Mouse (Mus musculus) cerebellum, postnatal 25 days (tissue): ENCODE results near the gene Zfp398.

Experiments used
- DNase-seq, 2 experiments: peaks; one replicate each; pipeline ENCODE4 v3.0.0; 2021; ENCODE audit warnings: mixed read lengths in 2 of 2

The Zfp398 gene

GRCm38 (mm10) chr6:47835482-47835983 lies at the start of gene Zfp398:
TSS of gene Zfp398 (plus strand) at chr6:47835661.
- DNase-seq = peak; percentile 99

- DNase-seq = peak; percentile 85 to 86
Measured at GRCm38 (mm10) chr6:47787941-47788736, 47.3 kb upstream of the Zfp398 start.

GRCm38 (mm10) chr6:47788821-47789220 lies 46.6 kb upstream of the Zfp398 start:
- DNase-seq = peak in 1 of 2 experiments; percentile 30

GRCm38 (mm10) chr6:47790745-47791144 lies 44.7 kb upstream of the Zfp398 start:
- DNase-seq = peak in 1 of 2 experiments; percentile 47

GRCm38 (mm10) chr6:47792533-47792932 lies 42.9 kb upstream of the Zfp398 start:
- no peak for DNase-seq

- no peak for DNase-seq
Measured at GRCm38 (mm10) chr6:47793284-47793683, 42.2 kb upstream of the Zfp398 start.

- peak; percentile 44 to 64 for DNase-seq
Measured at GRCm38 (mm10) chr6:47794106-47794830, 41.2 kb upstream of the Zfp398 start.

- DNase-seq = peak; percentile 39 to 71
Measured at GRCm38 (mm10) chr6:47799079-47799478, 36.4 kb upstream of the Zfp398 start.

- no peak for DNase-seq
Measured at GRCm38 (mm10) chr6:47805520-47805919, 29.9 kb upstream of the Zfp398 start.

- DNase-seq = no peak
Measured at GRCm38 (mm10) chr6:47807419-47807818, 28.0 kb upstream of the Zfp398 start.

GRCm38 (mm10) chr6:47808545-47808944 lies 26.9 kb upstream of the Zfp398 start:
- no peak for DNase-seq

- DNase-seq = no peak
Measured at GRCm38 (mm10) chr6:47809053-47809452, 26.4 kb upstream of the Zfp398 start.

- DNase-seq = no peak
Measured at GRCm38 (mm10) chr6:47810181-47810580, 25.3 kb upstream of the Zfp398 start.

GRCm38 (mm10) chr6:47811324-47811723 lies 24.1 kb upstream of the Zfp398 start:
- DNase-seq = no peak

- no peak for DNase-seq
Measured at GRCm38 (mm10) chr6:47812271-47812915, 23.1 kb upstream of the Zfp398 start.

- DNase-seq = peak; percentile 97 to 98
Measured at GRCm38 (mm10) chr6:47813257-47813878, 22.1 kb upstream of the Zfp398 start, which contains the start of gene Pdia4. TSS of gene Pdia4 (minus strand) at chr6:47813430.

GRCm38 (mm10) chr6:47816151-47816550 lies 19.3 kb upstream of the Zfp398 start:
- DNase-seq = no peak

GRCm38 (mm10) chr6:47818721-47819120 lies 16.7 kb upstream of the Zfp398 start:
- no peak for DNase-seq

GRCm38 (mm10) chr6:47819626-47820325 lies 15.7 kb upstream of the Zfp398 start:
- DNase-seq = peak in 1 of 2 experiments; percentile 16

- DNase-seq = no peak
Measured at GRCm38 (mm10) chr6:47821236-47821635, 14.2 kb upstream of the Zfp398 start.

GRCm38 (mm10) chr6:47821776-47822175 lies 13.7 kb upstream of the Zfp398 start:
- no peak for DNase-seq

- no peak for DNase-seq
Measured at GRCm38 (mm10) chr6:47824241-47824640, 11.2 kb upstream of the Zfp398 start.
